Mouse (Mus musculus): ENCODE results near the gene Maob. TPM values are rescaled to one million over a fixed set of nuclear protein-coding genes. Genes with fewer than 3 reads are reported as not detected.

Maob gene
- polyA plus RNA-seq, 1 experiment from 2014 or later: 4.7 TPM

- Histone ChIP-seq H3K4me3 (ENCODE audit: low read depth, low read length) (no peak overlapping the region), H3K4me1 (replicated peaks; ENCODE audit: control insufficient read depth, insufficient read depth, low read length) (no peaks in the 10 kb centered on the region), H3K27ac (ENCODE audit: low read depth, low read length) (no peak overlapping the region), H3K9ac (ENCODE audit: low read length) (no peak overlapping the region), H3K4me2 (ENCODE audit: low read depth, low read length, severe bottlenecking) (no peak overlapping the region), H3K9me3 (ENCODE audit: control insufficient read depth, low read length) (no peaks in the 10 kb centered on the region), H3K36me3 (ENCODE audit: control insufficient read depth, insufficient read depth, low read length) (no peaks in the 10 kb centered on the region), H3K27me3 (ENCODE audit: control insufficient read depth, insufficient read depth, low read length) (no peaks in the 10 kb centered on the region)
- 58% methylated on average over 1 of the region's 1 CpGs for WGBS
- DNase-seq (ENCODE audit: low spot score) (no peak), ATAC-seq (replicated peaks; ENCODE audit: low FRiP score) (no peak)
These were observed 49.7 kb downstream of the Maob start for GRCm38 (mm10) chrX:16767453-16767852.

GRCm38 (mm10) chrX:16766156-16766555 is 51.0 kb downstream of the Maob start:
- H3K4me2 ChIP-seq (ENCODE audit: low read depth, low read length, severe bottlenecking): no peak overlapping the region
- DNase-seq (ENCODE audit: low spot score) (no peak), ATAC-seq (replicated peaks; ENCODE audit: low FRiP score) (no peak)
- WGBS: 67% methylated on average over 4 of the region's 4 CpGs
- no peaks in the 10 kb centered on the region for H3K36me3 ChIP-seq (ENCODE audit: control insufficient read depth, insufficient read depth, low read length)
- H3K4me1 ChIP-seq (replicated peaks; ENCODE audit: control insufficient read depth, insufficient read depth, low read length): no peaks in the 10 kb centered on the region
- H3K9ac ChIP-seq (ENCODE audit: low read length): no peak overlapping the region
- no peaks in the 10 kb centered on the region for H3K27me3 ChIP-seq (ENCODE audit: control insufficient read depth, insufficient read depth, low read length)
- H3K27ac ChIP-seq (ENCODE audit: low read depth, low read length): no peak overlapping the region
- no peaks in the 10 kb centered on the region for H3K9me3 ChIP-seq (ENCODE audit: control insufficient read depth, low read length)
- no peak overlapping the region for H3K4me3 ChIP-seq (ENCODE audit: low read depth, low read length)

- no peaks in the 10 kb centered on the region for H3K36me3 ChIP-seq (ENCODE audit: control insufficient read depth, insufficient read depth, low read length)
- H3K9ac ChIP-seq (ENCODE audit: low read length): no peak overlapping the region
- H3K4me3 ChIP-seq (ENCODE audit: low read depth, low read length): no peak overlapping the region
- H3K9me3 ChIP-seq (ENCODE audit: control insufficient read depth, low read length): no peaks in the 10 kb centered on the region
- no peak for DNase-seq (ENCODE audit: low spot score)
- no peak overlapping the region for H3K27ac ChIP-seq (ENCODE audit: low read depth, low read length)
- H3K4me1 ChIP-seq (replicated peaks; ENCODE audit: control insufficient read depth, insufficient read depth, low read length): no peaks in the 10 kb centered on the region
- ATAC-seq (replicated peaks; ENCODE audit: low FRiP score): no peak
- no peaks in the 10 kb centered on the region for H3K27me3 ChIP-seq (ENCODE audit: control insufficient read depth, insufficient read depth, low read length)
- 67% methylated on average over 3 of the region's 3 CpGs for WGBS
- no peak overlapping the region for H3K4me2 ChIP-seq (ENCODE audit: low read depth, low read length, severe bottlenecking)
These were observed 55.7 kb downstream of the Maob start for GRCm38 (mm10) chrX:16761430-16761829.

GRCm38 (mm10) chrX:16754761-16755160 is 62.4 kb downstream of the Maob start:
- Histone ChIP-seq H3K4me1 (replicated peaks; ENCODE audit: control insufficient read depth, insufficient read depth, low read length) (no peaks in the 10 kb centered on the region), H3K36me3 (ENCODE audit: control insufficient read depth, insufficient read depth, low read length) (no peaks in the 10 kb centered on the region), H3K4me2 (ENCODE audit: low read depth, low read length, severe bottlenecking) (no peak overlapping the region), H3K27ac (ENCODE audit: low read depth, low read length) (no peak overlapping the region), H3K9me3 (ENCODE audit: control insufficient read depth, low read length) (no peaks in the 10 kb centered on the region), H3K27me3 (ENCODE audit: control insufficient read depth, insufficient read depth, low read length) (no peaks in the 10 kb centered on the region), H3K9ac (ENCODE audit: low read length) (no peak overlapping the region), H3K4me3 (ENCODE audit: low read depth, low read length) (no peak overlapping the region)
- ATAC-seq (replicated peaks; ENCODE audit: low FRiP score) (no peak), DNase-seq (ENCODE audit: low spot score) (no peak)

GRCm38 (mm10) chrX:16748932-16749331 is 68.2 kb downstream of the Maob start:
- H3K4me2 ChIP-seq (ENCODE audit: low read depth, low read length, severe bottlenecking): no peak overlapping the region
- ATAC-seq (replicated peaks; ENCODE audit: low FRiP score) (no peak), DNase-seq (ENCODE audit: low spot score) (no peak)
- 65% methylated on average over 1 of the region's 1 CpGs for WGBS
- no peaks in the 10 kb centered on the region for H3K36me3 ChIP-seq (ENCODE audit: control insufficient read depth, insufficient read depth, low read length)
- no peaks in the 10 kb centered on the region for H3K27me3 ChIP-seq (ENCODE audit: control insufficient read depth, insufficient read depth, low read length)
- H3K27ac ChIP-seq (ENCODE audit: low read depth, low read length): no peak overlapping the region
- no peaks in the 10 kb centered on the region for H3K4me1 ChIP-seq (replicated peaks; ENCODE audit: control insufficient read depth, insufficient read depth, low read length)
- no peak overlapping the region for H3K4me3 ChIP-seq (ENCODE audit: low read depth, low read length)
- no peaks in the 10 kb centered on the region for H3K9me3 ChIP-seq (ENCODE audit: control insufficient read depth, low read length)
- H3K9ac ChIP-seq (ENCODE audit: low read length): no peak overlapping the region

GRCm38 (mm10) chrX:16714033-16714432 is 103.1 kb downstream of the Maob start:
- Histone ChIP-seq H3K27ac (ENCODE audit: low read depth, low read length) (no peak overlapping the region), H3K9ac (ENCODE audit: low read length) (no peak overlapping the region), H3K4me3 (ENCODE audit: low read depth, low read length) (no peak overlapping the region), H3K36me3 (ENCODE audit: control insufficient read depth, insufficient read depth, low read length) (no peaks in the 10 kb centered on the region), H3K9me3 (ENCODE audit: control insufficient read depth, low read length) (no peaks in the 10 kb centered on the region), H3K4me2 (ENCODE audit: low read depth, low read length, severe bottlenecking) (no peak overlapping the region), H3K27me3 (ENCODE audit: control insufficient read depth, insufficient read depth, low read length) (no peaks in the 10 kb centered on the region), H3K4me1 (replicated peaks; ENCODE audit: control insufficient read depth, insufficient read depth, low read length) (no peaks in the 10 kb centered on the region)
- no peak for ATAC-seq (replicated peaks; ENCODE audit: low FRiP score)
- DNase-seq (ENCODE audit: low spot score): no peak
- 78% methylated on average over 1 of the region's 1 CpGs for WGBS

GRCm38 (mm10) chrX:16706094-16706493 is 111.1 kb downstream of the Maob start:
- H3K4me1 ChIP-seq (replicated peaks; ENCODE audit: control insufficient read depth, insufficient read depth, low read length): no peaks in the 10 kb centered on the region
- H3K4me2 ChIP-seq (ENCODE audit: low read depth, low read length, severe bottlenecking): no peak overlapping the region
- DNase-seq (ENCODE audit: low spot score) (no peak), ATAC-seq (replicated peaks; ENCODE audit: low FRiP score) (no peak)
- no peak overlapping the region for H3K27ac ChIP-seq (ENCODE audit: low read depth, low read length)
- no peaks in the 10 kb centered on the region for H3K27me3 ChIP-seq (ENCODE audit: control insufficient read depth, insufficient read depth, low read length)
- no peaks in the 10 kb centered on the region for H3K36me3 ChIP-seq (ENCODE audit: control insufficient read depth, insufficient read depth, low read length)
- H3K9ac ChIP-seq (ENCODE audit: low read length): no peak overlapping the region
- H3K9me3 ChIP-seq (ENCODE audit: control insufficient read depth, low read length): no peaks in the 10 kb centered on the region
- H3K4me3 ChIP-seq (ENCODE audit: low read depth, low read length): no peak overlapping the region
- 95% methylated on average over 1 of the region's 1 CpGs for WGBS

Other genes starting within 250 kb of the Maob start
- gene Maoa, start 197.7 kb downstream of the Maob start, polyA plus RNA-seq (2014; fragmentation: Nextera tagmentation; extraction: Ambion mirVana): 11.9 and 13.0 TPM in 2 replicates
- 4.0 and 5.8 TPM in 2 replicates for gene Ndp, start 94.4 kb upstream of the Maob start, polyA plus RNA-seq (2014; fragmentation: Nextera tagmentation; extraction: Ambion mirVana)